Mouse (Mus musculus) neutrophil, adult 5-6 weeks (primary cell): ENCODE measurements around the gene Cnp. TPM values are rescaled to one million over a fixed set of nuclear protein-coding genes. Genes with fewer than 3 reads are reported as not detected.
"Not testable (repeated sequence)": the region's sequence is repeated elsewhere in the genome, so short reads cannot be mapped to it uniquely, and the experiment has no call there.

Experiments used
- ATAC-seq: fragments of 151-379, 151-347 bp; 2 replicates; pipeline ENCODE4 v1.8.0; 2017; ENCODE audit warnings: mild to moderate bottlenecking, moderate TSS enrichment; ENCODE audit not compliant: insufficient number of reproducible peaks, poor library complexity, low FRiP score, severe bottlenecking; ENCODE audit errors: extremely low read depth
- total RNA-seq: library from RNA; stranded (forward); fragments of 200-1000 nt; gene quantifications from 2 replicates; pipeline ENCODE4 v1.2.3, GENCODE M21; 2017

Cnp gene
- total RNA-seq, result 87.3 and 99.3 TPM in 2 replicates

DNA sequence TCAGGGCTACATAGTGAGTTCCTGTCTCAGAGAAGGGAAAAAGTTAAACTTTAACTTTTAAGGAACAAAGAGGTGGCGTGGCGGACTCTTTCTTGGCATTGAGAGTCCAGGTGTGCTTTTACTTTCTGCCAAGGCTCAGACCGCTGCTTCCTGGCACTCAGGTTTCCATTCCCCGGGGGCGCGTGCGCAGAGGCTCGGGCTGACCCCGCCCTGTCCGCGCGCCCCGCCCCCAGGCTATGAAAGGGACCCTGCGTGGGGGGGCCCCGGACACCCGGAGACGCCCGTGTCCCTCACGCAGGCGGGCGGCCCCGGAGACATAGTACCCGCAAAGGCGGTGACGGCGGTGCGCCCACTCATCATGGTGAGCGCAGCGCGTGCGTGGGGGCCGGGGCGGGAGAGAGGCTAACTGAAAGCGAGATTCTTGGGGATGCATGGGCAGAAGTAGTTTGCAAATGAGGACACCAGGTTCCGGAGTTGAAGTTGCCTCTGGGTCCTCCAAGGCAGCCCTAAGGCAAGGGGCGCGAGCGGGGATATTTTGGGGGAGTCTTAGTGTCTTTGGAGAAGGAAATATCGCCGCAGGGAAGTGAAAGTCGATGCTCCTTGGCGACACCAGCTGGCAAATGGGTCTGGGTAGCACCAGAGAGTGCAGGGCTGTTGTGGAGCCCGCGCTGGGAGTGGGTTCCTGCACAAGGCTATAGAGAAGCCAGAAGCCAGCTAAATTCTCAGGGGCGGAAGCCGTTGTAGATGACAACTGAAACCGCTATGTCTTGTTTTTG is at the start of gene Cnp:
Gene Cnp, plus strand, starts transcription at position 197 of the 776 bp plus-strand sequence.
- ATAC-seq, result peak; percentile 34

- ATAC-seq, result no peak
Observed at GRCm38 (mm10) chr11:100524987-100525630, 49.6 kb upstream of the Cnp start.

- no peak for ATAC-seq
Observed at GRCm38 (mm10) chr11:100526052-100526816, 48.5 kb upstream of the Cnp start.

DNA sequence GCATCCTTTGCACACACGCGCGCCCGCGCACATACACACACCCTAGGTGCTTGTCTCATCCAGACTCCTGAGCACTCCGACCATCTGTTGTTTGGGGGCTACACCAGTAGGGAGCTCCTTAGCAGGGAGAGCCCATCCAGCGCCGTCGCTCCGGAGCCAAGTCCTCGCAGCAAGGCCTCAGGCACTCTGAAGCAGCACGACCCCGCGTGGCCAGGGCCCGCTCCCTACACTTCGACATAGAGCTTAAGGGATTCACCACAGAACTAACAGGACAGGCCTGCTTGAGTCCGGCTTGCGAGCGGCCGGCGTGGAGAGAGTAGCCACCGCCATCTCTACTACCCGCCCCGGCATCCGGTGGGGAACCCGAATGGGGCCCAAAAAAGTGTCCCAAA is 47.6 kb upstream of the Cnp start:
- ATAC-seq, result no peak

DNA sequence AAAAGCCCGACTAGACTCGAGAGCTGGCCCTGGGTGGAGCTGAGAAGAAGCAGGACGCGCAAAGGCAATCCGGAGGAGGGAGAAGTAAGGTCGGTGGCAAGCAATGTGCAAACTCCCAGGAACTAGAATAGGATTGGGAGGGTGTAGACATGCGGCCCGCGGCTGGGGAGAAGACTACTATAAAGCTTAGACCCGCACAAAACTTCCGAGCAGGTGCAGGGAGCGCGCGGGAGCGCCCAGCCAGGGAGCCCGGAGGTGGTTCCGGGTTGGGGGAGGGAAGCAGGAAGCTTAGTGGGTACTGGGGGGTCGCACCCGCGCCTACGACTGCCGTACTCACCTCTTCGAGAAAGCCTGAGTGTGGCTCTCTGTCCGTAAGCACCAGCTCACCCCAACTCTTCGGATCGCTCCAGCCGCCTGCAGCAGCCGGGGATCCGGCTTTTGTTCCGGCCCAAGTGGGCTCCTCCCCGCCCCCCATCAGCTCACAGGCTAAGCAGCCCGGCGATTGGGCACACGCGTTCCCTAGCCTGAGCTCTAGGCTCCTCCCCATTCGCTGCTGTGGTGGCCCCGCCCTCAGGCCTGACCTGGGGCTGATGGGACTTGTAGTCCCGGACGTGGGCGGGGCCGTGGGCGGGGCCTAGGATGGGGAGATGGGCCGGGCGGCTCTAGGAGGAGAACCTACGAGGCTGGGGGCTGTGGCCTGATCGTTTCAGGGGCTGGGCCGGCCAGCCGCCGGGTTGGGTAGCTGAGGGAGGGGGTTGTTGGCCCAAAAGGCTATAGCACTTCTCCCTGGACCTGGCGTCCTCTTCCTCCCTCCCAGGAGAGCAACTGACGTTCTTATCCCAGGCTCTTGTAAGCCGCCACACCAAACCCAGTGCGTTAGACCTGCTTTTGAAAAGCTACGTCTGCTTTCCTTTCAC is 47.0 kb upstream of the Cnp start, which contains the start of gene Acly:
Gene Acly, minus strand, starts transcription at position 543 of the 917 bp plus-strand sequence.
- peak; percentile 98 for ATAC-seq

GRCm38 (mm10) chr11:100528375-100529165 is 46.1 kb upstream of the Cnp start:
- ATAC-seq, result no peak

GRCm38 (mm10) chr11:100533871-100534270 is 40.8 kb upstream of the Cnp start:
- no peak for ATAC-seq

DNA sequence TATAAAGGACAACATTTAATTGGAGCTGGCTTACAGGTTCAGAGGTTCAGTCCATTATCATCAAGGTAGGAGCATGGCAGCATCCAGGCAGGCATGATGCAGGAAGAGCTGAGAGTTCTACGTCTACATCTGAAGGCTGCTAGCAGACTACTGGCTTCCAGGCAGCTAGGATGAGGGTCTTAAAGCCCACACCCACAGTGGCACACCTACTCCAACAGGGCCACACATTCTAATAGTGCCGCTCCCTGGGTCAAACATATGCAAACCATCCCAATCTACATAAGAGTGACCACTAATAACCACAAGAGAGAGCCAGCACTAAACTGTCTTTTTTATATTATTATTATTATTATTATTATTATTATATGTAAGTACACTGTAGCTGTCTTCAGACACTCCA is 40.3 kb upstream of the Cnp start:
- not testable (repeated sequence) for ATAC-seq

DNA sequence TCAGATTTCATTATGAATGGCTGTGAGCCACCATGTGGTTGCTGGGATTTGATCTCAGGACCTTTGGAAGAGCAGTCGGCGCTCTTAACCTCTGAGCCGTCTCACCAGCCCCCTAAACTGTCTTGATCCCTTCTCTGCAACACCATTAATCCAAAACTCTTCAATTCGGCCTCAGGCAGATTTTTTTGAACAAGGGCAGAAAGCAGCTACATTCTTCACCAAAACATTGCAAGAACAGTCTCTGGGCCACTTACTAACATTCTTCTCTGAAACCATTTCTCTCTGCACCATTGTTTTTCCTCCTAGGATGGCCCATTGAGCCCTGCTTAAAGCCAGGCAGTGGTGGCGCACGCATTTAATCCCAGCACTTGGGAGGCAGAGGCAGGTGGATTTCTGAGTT is 39.9 kb upstream of the Cnp start:
- not testable (repeated sequence) for ATAC-seq

- no peak for ATAC-seq
Observed at GRCm38 (mm10) chr11:100535996-100536395, 38.7 kb upstream of the Cnp start.

GRCm38 (mm10) chr11:100536466-100536865 is 38.2 kb upstream of the Cnp start:
- no peak for ATAC-seq

- no peak for ATAC-seq
Observed at GRCm38 (mm10) chr11:100540966-100541365, 33.7 kb upstream of the Cnp start.

GRCm38 (mm10) chr11:100541577-100541976 is 33.1 kb upstream of the Cnp start:
- no peak for ATAC-seq

DNA sequence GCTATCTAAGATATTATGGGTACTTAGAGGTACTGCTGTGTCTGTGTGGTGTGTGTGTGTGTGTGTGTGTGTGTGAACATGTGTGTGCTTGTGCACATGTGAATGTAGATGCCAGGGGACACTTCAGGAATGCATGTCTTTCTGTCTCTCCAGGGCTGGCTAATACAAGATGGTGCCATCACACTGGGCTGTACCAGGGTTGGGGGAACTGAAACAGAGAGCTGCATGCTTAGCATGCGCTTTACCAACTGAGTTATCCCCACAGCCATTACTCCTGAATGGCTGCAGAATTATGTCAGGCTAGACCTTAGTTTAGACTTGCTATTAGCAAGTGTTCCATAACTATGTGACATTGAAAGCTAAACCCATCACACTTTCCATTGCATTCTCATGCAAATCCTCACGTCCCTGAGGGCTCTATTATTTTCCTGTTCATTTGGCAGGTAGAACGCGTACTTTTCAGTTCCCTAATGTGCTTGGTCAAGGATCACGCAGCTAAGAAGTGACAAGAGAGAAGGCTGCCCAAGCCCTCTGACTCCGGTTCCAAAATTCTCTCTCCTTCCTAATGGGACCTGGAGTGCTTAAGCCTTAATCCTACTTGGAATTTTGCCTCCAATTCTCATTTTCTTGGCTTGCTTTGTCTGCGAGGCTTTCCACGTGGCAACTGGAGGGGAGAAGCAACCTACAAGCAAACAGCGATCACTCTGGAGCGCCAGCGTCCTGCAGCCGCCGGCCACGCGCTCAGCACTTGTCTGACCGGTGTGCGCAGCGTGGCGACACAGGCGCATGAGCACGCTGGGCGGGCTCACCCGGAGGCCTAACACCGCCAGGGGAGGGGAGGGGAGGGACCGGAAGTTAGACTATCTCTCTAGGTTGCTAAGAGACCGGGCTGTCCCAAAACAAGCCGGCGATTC is 29.6 kb upstream of the Cnp start, which contains the start of gene Ttc25:
Gene Ttc25, plus strand, starts transcription at position 776 of the 914 bp plus-strand sequence.
- ATAC-seq, result peak; percentile 85

- ATAC-seq, result 0 out of 2 replicates have a peak, but pooled peaks have one; percentile 3
Observed at GRCm38 (mm10) chr11:100545746-100546085, 29.0 kb upstream of the Cnp start.

- no peak for ATAC-seq
Observed at GRCm38 (mm10) chr11:100546955-100547354, 27.7 kb upstream of the Cnp start.

GRCm38 (mm10) chr11:100548141-100548540 is 26.6 kb upstream of the Cnp start:
- ATAC-seq, result no peak
